8 mouse cellular contexts compared by ENCODE assay signal in genomic region chr16:78375821-78376691, GRCm38 (mm10). TPM values are rescaled to one million over a fixed set of nuclear protein-coding genes. Genes with fewer than 3 reads are reported as not detected.
DNase-seq lines count a peak whose midpoint lies in the region; ATAC-seq lines count a peak whose summit lies in the region.

No protein-coding gene starts in this region.

- peak overlapping the region; percentile 93 for H3K9ac ChIP-seq in limb, embryonic 11.5 days (ENCODE audit: low read length)
- H3K9ac ChIP-seq in midbrain, embryonic 11.5 days (ENCODE audit: low read length), result peak overlapping the region; percentile 88

- H3K4me3 ChIP-seq in limb, embryonic 11.5 days (ENCODE audit: low read depth, low read length), result peak overlapping the region; percentile 87
- peak overlapping the region; percentile 78 for H3K4me3 ChIP-seq in midbrain, embryonic 11.5 days (ENCODE audit: low read depth, low read length)

- peaks cover 4% of the 10 kb centered on the region; the same call in 1 of the 2 replicates for H3K4me1 ChIP-seq in limb, embryonic 11.5 days (ENCODE audit: control insufficient read depth, insufficient read depth, low read length)
- peaks cover 9% of the 10 kb centered on the region for H3K4me1 ChIP-seq in midbrain, embryonic 11.5 days (ENCODE audit: control insufficient read depth, insufficient read depth, low read length)

- H3K4me2 ChIP-seq in limb, embryonic 11.5 days (ENCODE audit: low read depth, severe bottlenecking), result peak overlapping the region; percentile 56
- peak overlapping the region; percentile 72 for H3K4me2 ChIP-seq in midbrain, embryonic 11.5 days

- peak; percentile 47 for ATAC-seq in inflammation-experienced regulatory T-cells, adult 6 months
- peak; percentile 59 for ATAC-seq in limb, embryonic 11.5 days (ENCODE audit: insufficient number of reproducible peaks, low FRiP score, low TSS enrichment, low read depth)
- ATAC-seq in midbrain, embryonic 11.5 days (ENCODE audit: low FRiP score), result peak; percentile 76

- H3K27me3 ChIP-seq in limb, embryonic 11.5 days (ENCODE audit: control insufficient read depth, insufficient read depth, low read length), result no peaks in the 10 kb centered on the region
- H3K27me3 ChIP-seq in midbrain, embryonic 11.5 days (ENCODE audit: control insufficient read depth, insufficient read depth, low read length), result no peaks in the 10 kb centered on the region

- H3K36me3 ChIP-seq in limb, embryonic 11.5 days (ENCODE audit: control insufficient read depth, insufficient read depth, low read length), result no peaks in the 10 kb centered on the region
- no peaks in the 10 kb centered on the region for H3K36me3 ChIP-seq in midbrain, embryonic 11.5 days (ENCODE audit: control insufficient read depth, insufficient read depth, low read length)

- WGBS in limb, embryonic 11.5 days, result under 1% methylated on average over 74 of the region's 100 CpGs
- WGBS in midbrain, embryonic 11.5 days, result 1% methylated on average over 73 of the region's 100 CpGs

- peak; percentile 50 for DNase-seq in R1 (ENCODE audit: low read depth, low spot score)
- DNase-seq in cerebellum, postnatal 25 days, result peak; percentile 21 to 27
- peak; percentile 40 for DNase-seq in gastrocnemius, postnatal 25 days
- DNase-seq in limb, embryonic 11.5 days (ENCODE audit: low spot score), result peak; percentile 78
- DNase-seq in midbrain, embryonic 11.5 days (ENCODE audit: low spot score, missing footprints), result peak; percentile 97
- DNase-seq in skeletal muscle tissue, adult 2 months (ENCODE audit: low read depth, low spot score), result peak; percentile 18
- peak; percentile 73 for DNase-seq in yolk sac, embryonic 10.5 days (ENCODE audit: low spot score)

- no peaks in the 10 kb centered on the region for H3K9me3 ChIP-seq in limb, embryonic 11.5 days (ENCODE audit: control insufficient read depth, low read length)
- no peaks in the 10 kb centered on the region for H3K9me3 ChIP-seq in midbrain, embryonic 11.5 days (ENCODE audit: control insufficient read depth, low read length)

- peak overlapping the region; percentile 51; the same call in 1 of the 2 replicates for H3K27ac ChIP-seq in limb, embryonic 11.5 days (replicated peaks; ENCODE audit: low read depth, low read length)
- H3K27ac ChIP-seq in midbrain, embryonic 11.5 days (ENCODE audit: low read depth, low read length), result no peak overlapping the region

RNA-seq across cellular contexts. Expression of gene Btg3, which starts 0.9 kb away (rescaled TPM):
- 1 to 10 TPM; 4.7 to 8.1 TPM for total RNA-seq in gastrocnemius, postnatal 25 days (2021)
- polyA plus RNA-seq in inflammation-experienced regulatory T-cells, adult 6 months (2017; shearing (Covaris generic)), result 10 to 100 TPM in 1 of 3 experiments, 1 to 10 TPM in 2; 6.6 to 12.3 (median 8.0) TPM
- 31.5 and 33.2 TPM in 2 replicates for polyA plus RNA-seq in limb, embryonic 11.5 days (2014; fragmentation: Nextera tagmentation; extraction: Ambion mirVana)
- 50.4 and 51.3 TPM in 2 replicates for polyA plus RNA-seq in midbrain, embryonic 11.5 days (2014; fragmentation: Nextera tagmentation; extraction: Ambion mirVana)

Comparison
In these comparisons a context has a peak if more than half of its experiments do, and no peak if none do; other contexts are left out.
1. DNase-seq: peak in every context shown above with its lines; median percentile 97 in midbrain, embryonic 11.5 days; 78 in limb, embryonic 11.5 days; 73 in yolk sac, embryonic 10.5 days; 50 in R1; 40 in gastrocnemius, postnatal 25 days; 24 in cerebellum, postnatal 25 days; 18 in skeletal muscle tissue, adult 2 months.